Mouse (Mus musculus) CH12.LX (cell line): ENCODE data around the gene Adm. TPM values are rescaled to one million over a fixed set of nuclear protein-coding genes. Genes with fewer than 3 reads are reported as not detected.

ENCODE experiments used
- DNase-seq: peaks from one replicate; pipeline ENCODE4 v3.0.0-alpha.2; 2013; ENCODE audit errors: extremely low read depth
- H3K27ac ChIP-seq: 2 replicates; pipeline ENCODE4 v1.5.1; 2012; ENCODE audit warnings: low read depth, mild to moderate bottlenecking, control low read depth, moderate library complexity; ENCODE audit not compliant: insufficient read depth
- H3K27me3 ChIP-seq: replicated peaks from 2 replicates; pipeline ENCODE3; 2012; ENCODE audit warnings: inconsistent platforms
- H3K36me3 ChIP-seq, 2 experiments: replicated peaks in 1 of 2; 2 replicates each; pipeline versions ENCODE3 to v1.6.1; 2012; ENCODE audit warnings: inconsistent platforms in 1 of 2, low read length in 1 of 2, mild to moderate bottlenecking in 1 of 2, mixed read lengths in 1 of 2, moderate library complexity in 1 of 2; ENCODE audit not compliant: control insufficient read depth in 1 of 2, insufficient read depth in 1 of 2
- H3K4me1 ChIP-seq, 2 experiments: 2 replicates each; pipeline ENCODE4 v1.6.1; 2012; ENCODE audit warnings: inconsistent platforms in 1 of 2, moderate library complexity in 1 of 2; ENCODE audit not compliant: insufficient read depth in 2 of 2, control insufficient read depth in 1 of 2
- H3K4me2 ChIP-seq: 2 replicates; pipeline ENCODE4 v1.6.1; 2012; ENCODE audit warnings: low read depth, mild to moderate bottlenecking, control low read depth; ENCODE audit not compliant: poor library complexity, insufficient read depth, severe bottlenecking
- H3K4me3 ChIP-seq, 3 experiments: fragments of 150-350 bp in 1 of 3; sonication (generic) in 1 of 3; replicated peaks in 1 of 3; 2 replicates each; pipeline versions ENCODE3 to v1.5.1; 2011 to 2012; ENCODE audit warnings: low read depth in 2 of 3, low read length in 2 of 3, mild to moderate bottlenecking in 2 of 3, moderate library complexity in 2 of 3, control low read depth in 1 of 3, improper control_type of control experiment in 1 of 3, inconsistent platforms in 1 of 3, mixed read lengths in 1 of 3; ENCODE audit not compliant: poor library complexity in 1 of 3
- H3K79me2 ChIP-seq: replicated peaks from 2 replicates; pipeline ENCODE4 v1.6.1; 2012; ENCODE audit warnings: mild to moderate bottlenecking, moderate library complexity; ENCODE audit not compliant: control insufficient read depth, poor library complexity, insufficient read depth, severe bottlenecking; ENCODE audit errors: extremely low read depth
- H3K9ac ChIP-seq: 2 replicates; pipeline ENCODE4 v1.6.1; 2012; ENCODE audit warnings: low read depth, mild to moderate bottlenecking, control low read depth, moderate library complexity; ENCODE audit not compliant: insufficient read depth
- H3K9me3 ChIP-seq: replicated peaks from 2 replicates; pipeline ENCODE3; 2012; ENCODE audit warnings: low read length, inconsistent platforms, mixed read lengths
- BHLHE40 ChIP-seq: IDR thresholded peaks from 2 replicates; pipeline ENCODE4 v1.6.1; 2011; ENCODE audit warnings: mild to moderate bottlenecking, low read depth, low read length, improper control_type of control experiment
- CTCF ChIP-seq, 2 experiments: IDR thresholded peaks in 1 of 2; conservative IDR thresholded peaks in 1 of 2; 2 replicates each; pipeline ENCODE4 v1.5.1; 2011 to 2012; ENCODE audit warnings: low read depth in 2 of 2, low read length in 2 of 2, improper control_type of control experiment in 1 of 2, inconsistent platforms in 1 of 2, mild to moderate bottlenecking in 1 of 2, moderate library complexity in 1 of 2
- GABPA ChIP-seq: IDR thresholded peaks from 2 replicates; pipeline ENCODE4 v1.6.1; 2012; ENCODE audit warnings: low read depth, low read length, improper control_type of control experiment, inconsistent platforms; ENCODE audit not compliant: insufficient replicate concordance
- IRF4 ChIP-seq: IDR thresholded peaks from 2 replicates; pipeline ENCODE4 v1.6.1; 2014; ENCODE audit warnings: low read depth, mild to moderate bottlenecking, inconsistent platforms, low read length, improper control_type of control experiment
- JUN ChIP-seq: IDR thresholded peaks from 2 replicates; pipeline ENCODE4 v1.6.1; 2011; ENCODE audit warnings: low read depth, mild to moderate bottlenecking, low read length, improper control_type of control experiment, moderate library complexity; ENCODE audit not compliant: insufficient read depth
- JUND ChIP-seq: conservative IDR thresholded peaks from 2 replicates; pipeline ENCODE4 v1.6.1; 2011; ENCODE audit warnings: low read depth, low read length, improper control_type of control experiment
- KAT2A ChIP-seq: IDR thresholded peaks from 2 replicates; pipeline ENCODE4 v1.6.1; 2012; ENCODE audit warnings: low read length, improper control_type of control experiment, inconsistent platforms; ENCODE audit not compliant: insufficient replicate concordance
- MAFK ChIP-seq: IDR thresholded peaks from 2 replicates; pipeline ENCODE4 v1.6.1; 2011; ENCODE audit warnings: low read length, improper control_type of control experiment; ENCODE audit not compliant: insufficient replicate concordance
- MAX ChIP-seq: IDR thresholded peaks from 2 replicates; pipeline ENCODE4 v1.6.1; 2011; ENCODE audit warnings: low read length, improper control_type of control experiment
- MAZ ChIP-seq: IDR thresholded peaks from 2 replicates; pipeline ENCODE4 v1.6.1; 2012; ENCODE audit warnings: low read depth, mild to moderate bottlenecking, inconsistent platforms, low read length, improper control_type of control experiment, moderate library complexity
- MYC ChIP-seq: IDR thresholded peaks from 2 replicates; pipeline ENCODE4 v1.6.1; 2011; ENCODE audit warnings: low read depth, mild to moderate bottlenecking, improper control_type of control experiment, low read length
- NELFE ChIP-seq: IDR thresholded peaks from 2 replicates; pipeline ENCODE4 v1.6.1; 2011; ENCODE audit warnings: low read depth, low read length, improper control_type of control experiment
- POLR2AphosphoS2 ChIP-seq: IDR thresholded peaks from 2 replicates; pipeline ENCODE4 v1.6.1; 2011; ENCODE audit warnings: low read depth, low read length, improper control_type of control experiment
- RAD21 ChIP-seq: IDR thresholded peaks from 2 replicates; pipeline ENCODE4 v1.6.1; 2011; ENCODE audit warnings: low read depth, mild to moderate bottlenecking, low read length, improper control_type of control experiment, moderate library complexity
- SMC3 ChIP-seq: IDR thresholded peaks from 2 replicates; pipeline ENCODE4 v1.6.1; 2011; ENCODE audit warnings: low read depth, low read length, improper control_type of control experiment
- USF1 ChIP-seq: IDR thresholded peaks from 2 replicates; pipeline ENCODE4 v1.6.1; 2014; ENCODE audit warnings: low read depth, mild to moderate bottlenecking, inconsistent platforms, low read length, improper control_type of control experiment
- ZC3H11A ChIP-seq: IDR thresholded peaks from 2 replicates; pipeline ENCODE4 v1.6.1; 2012; ENCODE audit warnings: low read depth, mild to moderate bottlenecking, inconsistent platforms, low read length, improper control_type of control experiment
- dilution Hi-C: fragments of 300-500 bp; cut with MboI; formaldehyde crosslinking; loops from 2 replicates; pipeline ENCODE4 v1.14.3; 2020; ENCODE audit warnings: low sequenced_read_pairs; ENCODE audit not compliant: extremely low pct_unique_long_range_greater_than_20kb, extremely low pct_ligation_motif_present
- in situ Hi-C: fragments of 300-500 bp; cut with MboI; formaldehyde crosslinking; loops from 3 replicates; pipeline ENCODE4 v1.14.3; 2019; ENCODE audit warnings: low sequenced_read_pairs, low pct_ligation_motif_present, low pct_unique_long_range_greater_than_20kb, mixed read lengths
- polyA plus RNA-seq: library from polyadenylated mRNA; unstranded; fragments of >175 nt; gene quantifications from 2 replicates; pipeline ENCODE4 v1.2.1, GENCODE M21; 2012; ENCODE audit warnings: low read depth; ENCODE audit not compliant: insufficient read length
- total RNA-seq, 2 experiments: library from RNA; depleted of rRNA; stranded (reverse); fragments of 300-350 nt in 1 of 2; fragments of >200 nt in 1 of 2; gene quantifications; 2 replicates each; pipeline ENCODE4 v1.2.3; 2012 to 2014

Gene Adm
- total and polyA plus RNA-seq, 3 experiments = 6.9 to 23.2 (median 16.0) TPM

- no peak overlapping the region for H3K9ac ChIP-seq
- TF ChIP-seq IRF4 = no peak
- TF ChIP-seq, all 38 proteins: peak for 0
- H3K4me1 ChIP-seq = peaks cover 0 to 17% of the 10 kb centered on the region in 2 experiments; a peak in 2 of 4 replicates
- in situ Hi-C loops = no loop called here
- DNase-seq = no peak
- dilution Hi-C loops = no loop called here
- peaks cover 5% of the 10 kb centered on the region for H3K9me3 ChIP-seq
- no peak overlapping the region for H3K27ac ChIP-seq
- no peaks in the 10 kb centered on the region for H3K36me3 ChIP-seq
- no peaks in the 10 kb centered on the region for H3K79me2 ChIP-seq
- H3K4me3 ChIP-seq = no peak overlapping the region
- H3K27me3 ChIP-seq = no peaks in the 10 kb centered on the region
- H3K4me2 ChIP-seq = no peak overlapping the region
These were observed 22.0 kb upstream of the Adm start for GRCm38 (mm10) chr7:110605476-110605875.

DNA sequence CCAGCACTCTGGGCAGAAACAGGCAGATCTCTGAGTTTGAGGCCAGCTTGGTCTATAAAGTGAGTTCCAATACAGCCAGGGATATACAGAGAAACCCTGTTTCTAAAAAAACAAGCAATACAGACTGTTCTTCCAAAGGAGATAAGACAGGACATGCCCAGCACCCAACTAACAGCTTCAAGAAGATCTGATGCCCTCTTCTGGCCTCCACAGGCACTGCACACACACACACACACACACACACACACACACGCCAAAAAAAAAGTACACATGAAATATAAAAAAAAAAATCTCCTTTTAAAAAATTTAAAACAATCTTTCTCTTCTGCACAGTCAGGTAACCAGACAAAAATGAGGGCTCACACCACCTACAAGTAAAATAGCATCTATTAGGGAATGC is 20.6 kb upstream of the Adm start:
- Histone ChIP-seq H3K27ac (no peak overlapping the region), H3K27me3 (no peaks in the 10 kb centered on the region), H3K4me1 (peaks cover 3 to 18% of the 10 kb centered on the region in 2 experiments; a peak in 3 of 4 replicates), H3K4me3 (no peak overlapping the region), H3K9ac (no peak overlapping the region), H3K4me2 (no peak overlapping the region), H3K9me3 (peaks cover 5% of the 10 kb centered on the region), H3K36me3 (no peaks in the 10 kb centered on the region), H3K79me2 (no peaks in the 10 kb centered on the region)
- dilution Hi-C loops = no loop called here
- TF ChIP-seq BHLHE40 (no peak), NELFE (no peak)
- DNase-seq = no peak
- in situ Hi-C loops = no loop called here

GRCm38 (mm10) chr7:110613381-110614132 is 13.9 kb upstream of the Adm start:
- H3K27me3 ChIP-seq = peaks cover 10% of the 10 kb centered on the region
- TF ChIP-seq SMC3 (no peak), MYC (0 out of 2 replicates have a peak, but pooled peaks have one; percentile 40), MAZ (no peak), BHLHE40 (peak; percentile 78), POLR2AphosphoS2 (no peak), JUN (no peak), ZC3H11A (no peak), KAT2A (no peak), RAD21 (no peak), CTCF (conservative IDR thresholded peaks at IDR 0.05 in 1 of 2, IDR thresholded peaks at IDR 0.05 in 1 of 2; ENCODE audit: low read depth in 2 of 2, low read length in 2 of 2) (no peak), JUND (no peak), USF1 (no peak), MAX (no peak), GABPA (no peak), MAFK (no peak)
- TF ChIP-seq, all 38 proteins: peak for 2
- peaks cover 2% of the 10 kb centered on the region for H3K9me3 ChIP-seq
- peak overlapping the region; percentile 58 to 87 (median 84) for H3K4me3 ChIP-seq
- no peak for DNase-seq
- no peaks in the 10 kb centered on the region for H3K36me3 ChIP-seq
- peak overlapping the region; percentile 73 for H3K4me2 ChIP-seq
- in situ Hi-C loops = no loop called here
- H3K4me1 ChIP-seq = peaks cover 3 to 21% of the 10 kb centered on the region in 2 experiments; a peak in 3 of 4 replicates
- no peak overlapping the region for H3K27ac ChIP-seq
- H3K9ac ChIP-seq = peak overlapping the region; percentile 56; the same call in 1 of the 2 replicates
- 0 out of 2 replicates have a peak, but pooled peaks cover 4% of the 10 kb centered on the region for H3K79me2 ChIP-seq
- dilution Hi-C loops = no loop called here
